22 mouse cellular contexts compared by ENCODE assay signal in genomic region chr7:130985716-130986115, GRCm38 (mm10). TPM values are rescaled to one million over a fixed set of nuclear protein-coding genes. Genes with fewer than 3 reads are reported as not detected.
DNase-seq lines count a peak whose midpoint lies in the region; ATAC-seq and TF ChIP-seq lines count a peak whose summit lies in the region.
"Had no signal": no experiment of that assay in that cellular context is flagged by ENCODE, and none has a peak within 500 bp of the region (broad histone marks: within the 10 kb centered on the region; RNA-seq: fewer than 3 reads in every experiment).

No protein-coding gene starts in this region.

- no peak for ATAC-seq in kidney, postnatal 0 days (replicated peaks; ENCODE audit: low FRiP score, low read depth)
- peak; percentile 24; the same call in 1 of the 2 replicates for ATAC-seq in stomach, embryonic 16.5 days (ENCODE audit: insufficient read depth, low FRiP score)
- ATAC-seq: forebrain, embryonic 16.5 days; hindbrain, embryonic 16.5 days; inflammation-experienced regulatory T-cells, adult 6 months had no signal

- H3K4me3 ChIP-seq in kidney, postnatal 0 days (replicated peaks; ENCODE audit: low read depth, low read length): no peak overlapping the region
- no peak overlapping the region for H3K4me3 ChIP-seq in stomach, embryonic 16.5 days (replicated peaks; ENCODE audit: low read length)
- H3K4me3 ChIP-seq: embryonic facial prominence, embryonic 12.5 days; forebrain, embryonic 12.5 days; heart, embryonic 10.5 days; hindbrain, embryonic 12.5 days had no signal

- no peaks in the 10 kb centered on the region for H3K4me1 ChIP-seq in kidney, postnatal 0 days (replicated peaks; ENCODE audit: insufficient read depth, low read length)
- H3K4me1 ChIP-seq in stomach, embryonic 16.5 days (ENCODE audit: control insufficient read depth, insufficient read depth, low read length): peaks cover 18% of the 10 kb centered on the region

- H3K36me3 ChIP-seq in kidney, postnatal 0 days (ENCODE audit: insufficient read depth, low read length): no peaks in the 10 kb centered on the region
- H3K36me3 ChIP-seq in stomach, embryonic 16.5 days (ENCODE audit: control insufficient read depth, insufficient read depth, low read length): no peaks in the 10 kb centered on the region
- H3K36me3 ChIP-seq: embryonic facial prominence, embryonic 12.5 days; forebrain, embryonic 12.5 days; heart, embryonic 10.5 days; hindbrain, embryonic 12.5 days had no signal

- H3K27me3 ChIP-seq in kidney, postnatal 0 days (ENCODE audit: insufficient read depth, low read length): no peaks in the 10 kb centered on the region
- no peaks in the 10 kb centered on the region for H3K27me3 ChIP-seq in stomach, embryonic 16.5 days (ENCODE audit: control insufficient read depth, insufficient read depth, low read length)
- H3K27me3 ChIP-seq: embryonic facial prominence, embryonic 12.5 days; forebrain, embryonic 12.5 days; hindbrain, embryonic 12.5 days had no signal

- H3K9ac ChIP-seq in kidney, postnatal 0 days (ENCODE audit: low read depth, low read length): no peak overlapping the region
- H3K9ac ChIP-seq in stomach, embryonic 16.5 days (ENCODE audit: low read length): no peak overlapping the region
- H3K9ac ChIP-seq: embryonic facial prominence, embryonic 12.5 days; forebrain, embryonic 12.5 days; hindbrain, embryonic 12.5 days had no signal

- no peak for TF ChIP-seq CTCF in kidney, postnatal 0 days (IDR thresholded peaks at IDR 0.05; ENCODE audit: low read depth)

- H3K9me3 ChIP-seq in kidney, postnatal 0 days (replicated peaks; ENCODE audit: low read length): no peaks in the 10 kb centered on the region
- no peaks in the 10 kb centered on the region for H3K9me3 ChIP-seq in stomach, embryonic 16.5 days (replicated peaks; ENCODE audit: control insufficient read depth, low read length)
- H3K9me3 ChIP-seq: embryonic facial prominence, embryonic 12.5 days; forebrain, embryonic 12.5 days; heart, embryonic 10.5 days; hindbrain, embryonic 12.5 days had no signal

- WGBS in kidney, postnatal 0 days: 61% methylated on average over 3 of the region's 3 CpGs
- 47% methylated on average over 3 of the region's 3 CpGs for WGBS in stomach, embryonic 16.5 days

- no peak overlapping the region for H3K4me2 ChIP-seq in kidney, postnatal 0 days (ENCODE audit: low read length)
- H3K4me2 ChIP-seq in stomach, embryonic 16.5 days (ENCODE audit: low read depth, low read length): no peak overlapping the region
- H3K4me2 ChIP-seq: embryonic facial prominence, embryonic 12.5 days; forebrain, embryonic 12.5 days; hindbrain, embryonic 12.5 days had no signal

- peak; percentile 12 for DNase-seq in kidney, postnatal 0 days (ENCODE audit: low spot score)
- DNase-seq in kidney, adult 9 months: no peak
- DNase-seq in NIH3T3 (ENCODE audit: low read depth) (peak; percentile 30), adipocyte (ENCODE audit: low spot score) (peak; percentile 49)
- no peak for DNase-seq in layer of hippocampus, postnatal 36 days
- DNase-seq: cerebellum, adult 11-12 months; cerebellum, adult 9-10 months; cerebellum, postnatal 25 days; gastrocnemius, postnatal 10 days; heart, adult 18-20 months; heart, postnatal 4 days had no signal

- H3K27ac ChIP-seq in kidney, postnatal 0 days: no peak overlapping the region
- no peak overlapping the region for H3K27ac ChIP-seq in stomach, embryonic 16.5 days (ENCODE audit: low read length)
- H3K27ac ChIP-seq: embryonic facial prominence, embryonic 12.5 days; forebrain, embryonic 12.5 days; heart, embryonic 10.5 days; hindbrain, embryonic 12.5 days had no signal

RNA-seq across cellular contexts. Expression of gene Dmbt1, which starts 46.1 kb away (rescaled TPM):
- not detected in 2 replicates for polyA plus RNA-seq in kidney, postnatal 0 days (2015; fragmentation: Nextera tagmentation; extraction: Ambion mirVana)
- 68.6 and 80.4 TPM in 2 replicates for polyA plus RNA-seq in stomach, embryonic 16.5 days (2015; fragmentation: Nextera tagmentation; extraction: Ambion mirVana)
- not detected for total RNA-seq in layer of hippocampus, postnatal 36 days (2021)
- total RNA-seq: gastrocnemius, postnatal 10 days; gastrocnemius, postnatal 4 days; heart, postnatal 4 days had no signal
- polyA plus RNA-seq: embryonic facial prominence, embryonic 12.5 days; forebrain, embryonic 12.5 days; forebrain, embryonic 16.5 days; frontal cortex, adult 2 months; heart, embryonic 10.5 days; heart, embryonic 14.5 days; hindbrain, embryonic 12.5 days; hindbrain, embryonic 16.5 days; inflammation-experienced regulatory T-cells, adult 6 months had no signal

RNA-seq across cellular contexts. Expression of gene Htra1, which starts 49.8 kb away (rescaled TPM):
- polyA plus RNA-seq in kidney, postnatal 0 days (2015; fragmentation: Nextera tagmentation; extraction: Ambion mirVana): 14.5 and 14.8 TPM in 2 replicates
- polyA plus RNA-seq in stomach, embryonic 16.5 days (2015; fragmentation: Nextera tagmentation; extraction: Ambion mirVana): 30.3 and 32.2 TPM in 2 replicates
- total RNA-seq in layer of hippocampus, postnatal 36 days (2021): 100 to 1,000 TPM; 221 to 291 TPM
- polyA plus RNA-seq: inflammation-experienced regulatory T-cells, adult 6 months had no signal

Comparison
In these comparisons a context has a peak if more than half of its experiments do, and no peak if none do; other contexts are left out.
1. DNase-seq: peak in kidney, postnatal 0 days (single experiment), NIH3T3 (single experiment) and adipocyte (single experiment); none in kidney, adult 9 months (single experiment) and layer of hippocampus, postnatal 36 days (0 of 2).
2. RNA of gene Dmbt1, which starts 46.1 kb away (polyA plus RNA-seq): 68.6 to 80.4 TPM in stomach, embryonic 16.5 days; not detected in kidney, postnatal 0 days; every median in the first group is over 10 times any median in the second.